Mouse (Mus musculus) mouse embryonic stem cell (cell line): ENCODE results near the gene Lcn8.

Experiments
- in situ Hi-C, 2 experiments: fragments of 300-500 bp; cut with MboI; formaldehyde crosslinking; loops; 1 replicate in 1 of 2; 3 replicates in 1 of 2; pipeline ENCODE4 v1.14.3; 2019 to 2020; ENCODE audit warnings: low sequenced_read_pairs in 2 of 2, low pct_unique_long_range_greater_than_20kb in 1 of 2, mixed read lengths in 1 of 2; ENCODE audit not compliant: unreplicated experiment in 1 of 2

The Lcn8 gene

DNA sequence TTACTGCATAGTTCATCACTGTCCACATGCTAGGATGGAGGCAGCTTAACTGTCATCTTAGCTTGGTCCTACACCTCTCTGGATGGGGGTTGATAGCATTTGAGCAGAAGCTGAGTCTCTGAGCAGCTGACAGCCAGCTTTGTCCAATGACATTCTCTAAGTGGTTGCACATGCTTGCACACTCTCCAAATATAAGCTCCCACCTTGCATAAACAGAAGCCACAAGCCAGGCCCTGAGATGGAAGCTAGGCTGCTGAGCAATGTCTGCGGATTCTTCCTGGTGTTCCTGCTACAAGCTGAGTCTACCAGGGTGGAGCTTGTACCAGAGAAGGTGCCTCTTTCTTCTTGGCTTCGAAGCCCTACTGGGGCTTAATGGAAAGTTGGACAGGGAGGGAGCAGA, at the start of gene Lcn8:
TSS of gene Lcn8 (plus strand) at position 219 of the 400 bp plus-strand sequence.
- in situ Hi-C loops, result no loop called here

DNA sequence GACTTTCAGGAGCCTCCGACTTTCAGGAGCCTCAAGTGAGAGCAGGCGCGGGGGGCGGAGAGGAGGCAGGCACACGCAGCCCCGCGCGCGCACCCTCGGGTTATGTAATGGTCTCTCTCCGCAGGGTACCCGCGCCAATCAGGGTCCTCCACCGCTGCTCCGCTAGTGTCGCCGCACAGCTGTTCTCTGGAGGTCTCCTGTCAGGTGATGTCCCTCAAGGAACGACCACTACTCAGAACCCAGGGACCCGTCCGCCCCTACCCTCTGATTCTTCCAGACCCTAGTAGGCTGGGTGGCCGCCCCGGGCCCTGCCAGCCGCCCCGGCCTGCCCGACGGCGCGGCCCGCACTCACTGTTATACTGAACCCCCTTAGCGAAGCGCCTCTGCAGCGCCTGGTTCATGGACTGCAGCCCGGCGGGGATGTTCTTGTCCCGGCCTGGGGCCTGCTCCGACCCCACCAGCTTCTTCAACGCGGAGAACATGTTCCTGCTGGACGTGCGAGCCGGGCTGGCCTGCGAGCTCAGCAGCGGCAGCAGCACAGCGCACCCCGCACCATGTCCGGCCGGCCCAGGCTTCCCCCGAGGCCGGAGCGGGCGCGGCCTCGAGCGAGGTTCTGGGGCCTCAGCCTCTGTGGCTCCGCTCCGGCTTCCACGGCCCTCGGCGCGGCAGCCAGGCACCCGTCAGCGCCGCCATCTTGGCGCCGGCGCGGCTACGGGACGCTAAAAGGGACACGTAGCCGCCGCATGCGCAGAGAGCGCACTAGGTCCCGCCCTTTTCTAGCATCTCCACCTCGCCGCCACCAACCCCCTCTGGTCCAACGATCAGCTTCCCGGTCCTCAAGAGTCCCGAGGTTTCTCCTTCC, 44.9 kb upstream of the Lcn8 start, which contains the start of gene Rabl6:
TSS of gene Rabl6 (minus strand) at position 761 of the 862 bp plus-strand sequence.
- in situ Hi-C loops, result no loop called here

DNA sequence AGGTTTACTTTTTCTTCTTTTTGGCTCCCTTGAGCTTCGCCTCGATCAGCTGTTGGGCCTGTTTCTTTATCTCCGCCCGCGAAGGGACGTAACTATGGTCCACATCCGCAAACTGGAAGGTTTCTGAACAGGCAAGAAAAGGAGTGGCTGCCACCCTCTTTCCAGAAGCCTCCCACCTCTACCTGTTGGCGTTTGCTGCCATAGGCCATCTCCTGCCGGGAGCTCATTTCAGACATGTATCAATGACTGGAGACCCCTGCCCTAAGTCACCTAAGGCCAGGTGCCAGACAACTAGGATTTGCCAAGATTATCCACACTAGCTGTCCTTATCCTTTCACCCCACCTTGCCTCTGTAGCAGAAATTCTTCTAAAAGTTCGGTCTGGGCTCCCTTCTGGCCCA, 44.2 kb upstream of the Lcn8 start:
- in situ Hi-C loops, result no loop called here

DNA sequence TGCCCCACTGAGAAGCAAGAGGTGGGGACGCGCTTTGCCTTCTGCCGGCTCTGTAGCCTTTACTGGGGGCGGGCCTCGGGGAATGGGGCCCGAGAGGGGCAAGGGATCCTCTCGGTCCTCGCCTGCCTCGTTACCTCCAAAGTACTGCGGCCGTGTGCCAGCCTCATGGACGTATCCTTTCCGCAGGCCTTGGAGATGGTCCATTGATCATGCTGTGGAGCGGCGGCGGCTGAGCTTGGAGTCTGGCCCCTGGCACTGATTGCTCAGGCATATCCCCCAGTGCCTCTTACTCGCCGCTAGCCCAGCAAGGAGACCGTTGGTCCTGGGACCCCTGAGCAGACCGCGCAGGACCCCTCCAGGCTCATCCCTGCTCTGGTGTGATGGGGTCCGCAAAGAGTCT, 36.5 kb upstream of the Lcn8 start:
- in situ Hi-C loops, result no loop called here

DNA sequence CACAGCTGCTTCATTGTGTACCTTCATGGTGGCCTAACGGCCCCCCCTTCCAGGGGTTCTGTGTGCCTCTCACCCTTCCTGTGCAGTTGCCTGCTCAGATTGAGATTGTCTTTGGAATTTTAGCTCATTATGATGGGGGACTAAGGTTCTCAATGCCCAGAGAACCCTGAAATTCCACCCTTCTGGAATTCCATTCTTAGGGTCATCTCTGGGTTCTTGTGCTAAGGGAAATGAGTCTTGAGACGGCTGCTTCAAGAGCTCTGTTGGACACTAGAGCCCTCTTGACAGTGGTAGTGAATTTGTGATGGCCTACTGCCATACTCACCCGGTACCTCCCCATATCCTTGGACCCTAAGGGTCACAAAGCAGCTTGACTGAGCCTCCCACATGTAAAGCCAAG, 35.3 kb upstream of the Lcn8 start, which contains the start of gene Ccdc183:
TSS of gene Ccdc183 (minus strand) at position 101 of the 400 bp plus-strand sequence.
- in situ Hi-C loops, result no loop called here

DNA sequence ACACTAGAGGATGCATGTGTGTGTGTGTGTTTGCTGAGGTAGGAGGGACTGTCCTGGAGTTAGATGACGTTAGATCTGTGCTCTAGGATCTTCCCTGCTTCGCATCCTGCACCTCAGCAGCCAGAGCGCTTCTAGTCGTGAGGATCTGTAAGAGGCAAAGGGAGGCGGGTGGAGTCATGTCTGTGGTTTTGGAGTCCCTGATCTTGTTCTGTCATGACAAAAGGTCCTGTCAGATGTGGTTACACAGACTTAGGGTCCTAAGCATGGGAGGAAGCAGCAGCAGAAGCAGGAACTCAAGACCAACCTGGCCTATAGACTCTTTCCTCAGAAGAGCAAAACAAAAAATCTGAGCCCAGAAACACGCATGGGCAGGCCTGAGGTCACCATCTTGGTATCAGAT, 32.5 kb upstream of the Lcn8 start:
- in situ Hi-C loops, result no loop called here

DNA sequence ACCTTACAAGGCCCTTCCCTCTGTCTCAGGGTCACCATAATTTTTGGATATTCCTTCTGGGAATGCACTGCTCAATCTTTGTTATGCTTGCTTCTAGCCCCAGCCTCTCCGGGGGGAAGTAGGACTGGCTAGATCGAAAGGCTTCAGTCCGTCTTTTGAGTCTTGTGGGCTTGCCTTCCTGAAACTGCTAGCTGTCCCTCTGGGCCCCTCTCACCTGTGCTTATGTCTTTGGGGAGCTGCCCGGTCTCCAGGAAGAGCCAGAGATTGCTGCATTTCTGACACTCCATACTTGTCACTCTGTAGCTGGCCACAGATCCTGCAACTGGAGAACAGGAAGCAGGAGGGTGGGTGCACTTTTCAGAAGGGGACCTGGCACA, 32.1 kb upstream of the Lcn8 start:
- in situ Hi-C loops, result no loop called here

DNA sequence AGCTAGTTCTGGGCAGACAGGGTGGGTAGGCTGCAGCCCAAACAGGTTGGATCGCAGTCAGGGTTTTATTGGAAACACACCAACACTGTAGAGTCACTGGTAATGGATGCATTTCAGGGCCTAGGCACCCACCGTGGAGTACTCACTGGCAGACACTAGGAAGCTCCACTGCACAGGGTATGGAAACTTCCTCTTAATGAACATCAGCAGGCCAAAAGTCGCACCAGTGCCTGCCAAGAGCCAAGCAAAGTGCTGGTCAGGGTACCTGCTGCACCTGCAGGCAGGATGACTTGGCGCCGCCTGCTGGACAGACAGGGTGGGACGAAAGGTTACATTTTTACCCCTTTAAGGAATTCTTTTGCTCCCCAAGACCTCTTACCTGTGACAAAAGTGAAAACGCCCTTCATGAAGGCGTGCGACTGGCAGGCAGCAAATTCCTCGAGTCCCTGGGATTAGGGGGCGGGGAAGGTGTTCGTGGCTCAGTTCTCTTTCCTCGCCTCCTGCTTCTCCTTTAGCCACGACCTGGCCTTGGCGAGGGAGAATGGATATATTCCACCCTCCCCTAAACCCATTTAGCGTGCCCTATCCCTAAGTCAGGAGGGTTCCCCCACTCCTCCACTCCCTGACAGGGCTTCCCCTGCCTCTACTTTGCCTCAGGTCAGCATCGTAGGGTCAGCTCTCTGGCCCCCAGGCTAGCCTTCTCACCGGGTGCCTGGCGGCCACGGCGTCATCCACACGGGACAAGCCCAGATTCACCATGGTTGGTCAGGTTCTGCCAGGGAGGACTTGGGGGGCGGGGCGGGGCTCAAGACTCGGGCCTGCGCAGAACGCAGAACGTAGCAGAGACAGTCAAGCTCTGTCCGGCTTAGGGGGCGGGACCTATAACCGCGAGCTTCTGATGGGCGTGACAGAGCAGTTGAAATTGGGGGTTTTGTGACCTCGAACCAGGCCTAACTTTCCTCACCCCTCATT, 31.4 kb upstream of the Lcn8 start, which contains the start of gene Tmem141:
TSS of gene Tmem141 (minus strand) at position 777 of the 972 bp plus-strand sequence.
- in situ Hi-C loops, result no loop called here

DNA sequence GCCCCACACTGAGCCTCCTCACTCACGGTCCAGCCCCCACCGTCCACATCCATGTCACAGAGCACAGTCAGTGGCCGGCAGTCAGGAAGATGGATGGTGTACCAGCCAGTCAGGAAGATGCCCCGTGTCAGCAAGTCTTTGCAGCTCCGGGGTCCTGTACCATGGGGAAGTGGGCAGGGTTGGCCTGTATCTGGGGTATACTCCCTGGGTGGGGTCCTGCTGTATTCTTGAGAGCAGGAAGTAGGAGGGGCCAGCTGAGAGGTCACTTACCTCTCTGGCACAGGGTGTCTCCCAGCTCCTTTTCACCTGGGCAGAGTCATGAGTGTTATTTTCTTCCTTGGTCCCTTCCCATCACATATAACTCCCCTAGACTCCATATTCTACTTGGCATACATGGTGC, 26.9 kb upstream of the Lcn8 start:
- in situ Hi-C loops, result no loop called here

DNA sequence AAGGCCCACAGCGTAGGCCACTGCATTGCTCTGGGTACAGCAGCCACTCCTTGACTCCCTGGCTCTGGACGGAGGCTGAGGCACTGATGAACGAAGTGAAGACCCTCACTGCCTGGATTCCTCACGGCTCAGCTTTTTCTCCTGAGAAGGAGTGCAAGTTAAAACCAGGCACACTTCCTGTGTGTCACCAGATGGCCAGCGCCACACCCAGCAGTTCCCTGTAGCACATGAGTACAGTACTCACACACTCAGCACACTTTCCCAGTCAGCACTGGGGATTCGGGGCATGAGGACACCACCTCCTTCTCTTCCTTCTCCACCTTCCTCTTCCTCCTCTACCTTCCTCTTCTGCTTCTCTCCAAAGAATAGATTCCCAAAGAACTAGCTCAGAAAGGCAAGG, 25.1 kb upstream of the Lcn8 start, which contains the start of gene Fcna:
TSS of gene Fcna (minus strand) at position 220 of the 400 bp plus-strand sequence.
- in situ Hi-C loops, result no loop called here

DNA sequence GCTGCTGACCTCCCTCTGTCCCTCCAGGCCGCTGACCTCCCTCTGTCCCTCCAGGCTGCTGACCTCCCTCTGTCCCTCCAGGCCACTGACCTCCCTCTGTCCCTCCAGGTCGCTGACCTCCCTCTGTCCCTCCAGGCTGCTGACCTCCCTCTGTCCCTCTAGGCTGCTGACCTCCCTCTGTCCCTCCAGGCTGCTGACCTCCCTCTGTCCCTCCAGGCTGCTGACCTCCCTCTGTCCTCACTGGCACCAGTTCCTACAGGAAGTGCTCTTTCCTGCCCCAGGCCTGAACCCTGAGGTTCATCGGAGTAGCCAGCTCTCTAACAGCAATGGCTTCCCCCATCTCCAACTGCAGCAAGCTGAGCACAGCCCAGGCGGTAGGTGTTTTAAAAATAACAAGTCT, 24.2 kb upstream of the Lcn8 start:
- in situ Hi-C loops, result no loop called here

DNA sequence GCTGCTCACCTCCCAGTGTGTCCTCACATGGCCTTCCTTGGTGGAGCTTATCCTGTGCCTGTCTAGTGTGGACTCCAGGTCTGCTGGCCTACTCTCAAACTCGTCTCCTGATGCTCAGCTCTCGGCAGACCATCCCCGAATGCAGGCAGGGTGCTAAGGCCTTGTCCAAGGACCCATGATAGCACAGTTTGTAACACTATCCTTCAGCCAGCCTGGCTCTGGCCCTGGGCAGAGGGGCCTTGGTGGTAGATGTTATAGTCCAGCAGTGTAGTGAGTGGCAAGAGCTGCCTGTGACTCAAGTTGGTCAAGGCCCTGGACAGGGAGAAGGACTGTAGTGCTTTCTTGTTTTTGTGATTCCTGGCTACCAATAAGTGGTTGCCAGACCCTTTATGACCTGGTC, 19.3 kb upstream of the Lcn8 start:
- in situ Hi-C loops, result no loop called here

DNA sequence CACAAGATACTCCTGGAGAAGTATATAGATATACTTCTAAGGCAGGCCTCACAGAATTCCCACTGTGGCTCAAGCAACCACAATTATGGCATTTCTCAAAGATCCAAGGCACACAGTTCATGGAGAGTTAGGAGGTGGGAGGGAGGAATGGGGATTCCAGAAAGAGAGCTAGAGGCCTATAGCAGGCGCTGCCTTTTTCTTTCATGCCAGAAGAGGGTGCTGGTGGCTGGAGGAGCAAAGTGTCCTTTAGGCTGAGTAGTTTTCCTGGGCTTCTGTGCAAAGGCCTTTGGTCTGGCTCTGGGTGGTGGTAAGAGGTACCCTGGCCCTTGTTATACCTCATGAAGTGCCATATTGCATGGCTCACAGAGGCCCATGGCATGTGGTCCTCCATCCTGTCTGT, 18.9 kb upstream of the Lcn8 start:
- in situ Hi-C loops, result no loop called here

DNA sequence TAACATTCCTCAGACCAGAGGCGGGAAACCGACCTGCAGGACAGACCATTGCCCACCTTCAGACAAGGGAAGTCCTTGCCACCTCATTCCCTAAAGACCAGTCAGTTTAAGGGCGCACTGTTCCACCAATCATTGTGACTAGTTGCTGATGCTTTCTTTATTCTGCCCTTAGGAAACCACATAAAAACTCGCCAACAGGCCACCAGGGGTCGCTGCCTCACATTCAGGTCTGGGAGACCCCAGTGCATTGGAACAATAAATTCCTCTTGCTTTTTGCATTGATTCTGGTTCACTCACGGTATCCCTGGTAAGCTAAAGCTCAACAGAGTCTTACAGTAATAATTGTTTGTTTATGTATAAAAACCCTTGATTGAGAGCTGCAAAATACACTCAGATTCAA, 13.0 kb upstream of the Lcn8 start:
- in situ Hi-C loops, result no loop called here

DNA sequence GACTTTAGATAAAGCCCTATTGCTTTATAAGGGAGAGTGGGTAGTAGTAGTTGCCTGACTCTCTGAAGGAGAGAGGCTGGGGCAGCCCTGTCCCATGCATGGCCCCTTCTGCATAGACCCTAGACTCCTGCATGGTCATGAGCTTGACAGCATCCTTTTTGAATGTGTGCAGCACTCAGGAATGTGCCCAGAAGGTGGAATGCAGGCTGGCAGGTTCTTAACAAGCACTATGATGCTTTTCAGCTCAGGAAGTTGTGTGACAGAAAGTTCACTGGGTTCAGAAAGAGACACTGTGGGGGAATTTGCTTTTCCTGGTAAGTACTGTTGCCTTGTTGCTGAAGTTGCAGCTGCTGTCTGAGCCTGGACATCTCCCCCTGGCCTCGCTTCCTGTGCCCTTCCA, 1.6 kb downstream of the Lcn8 start:
- in situ Hi-C loops, result no loop called here

DNA sequence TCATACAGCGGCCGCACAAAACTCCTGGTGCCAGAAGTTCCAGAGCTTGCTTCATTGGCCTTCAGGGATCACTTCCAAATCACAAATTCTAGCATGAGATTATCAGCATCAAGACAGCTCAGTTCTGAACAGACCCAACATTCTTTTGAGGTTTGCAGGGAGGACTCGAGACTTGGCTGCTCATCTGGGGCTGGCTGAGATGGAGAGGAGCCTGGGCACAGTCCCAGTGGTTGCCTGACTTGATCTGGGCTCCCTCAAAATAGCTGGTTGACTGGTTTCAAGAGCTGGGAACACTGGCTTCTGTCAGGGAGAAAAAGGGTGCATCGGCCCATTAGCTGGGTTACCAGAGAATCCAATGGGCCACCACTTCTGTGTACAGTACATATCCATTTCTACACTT, 3.8 kb downstream of the Lcn8 start:
- in situ Hi-C loops, result no loop called here

DNA sequence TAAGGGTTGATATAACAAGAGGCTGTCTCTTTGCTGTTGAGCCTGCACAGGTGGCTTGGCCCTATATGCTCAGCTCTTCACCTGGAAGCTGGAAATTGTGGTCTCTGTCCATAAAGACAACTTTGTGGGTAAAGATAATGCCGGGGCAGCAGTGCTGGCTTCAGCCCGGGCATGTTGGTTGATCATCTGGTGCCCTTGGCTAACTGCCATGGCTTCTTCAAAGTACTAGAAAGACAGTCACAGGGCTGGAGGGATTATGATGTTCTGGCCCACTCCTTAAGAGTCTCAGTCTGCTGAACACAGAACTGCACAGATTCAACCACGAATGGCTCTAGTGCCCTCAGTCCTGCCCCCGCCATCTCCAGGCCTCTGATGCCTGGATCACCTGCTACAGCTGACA, 4.3 kb downstream of the Lcn8 start:
- in situ Hi-C loops, result no loop called here

DNA sequence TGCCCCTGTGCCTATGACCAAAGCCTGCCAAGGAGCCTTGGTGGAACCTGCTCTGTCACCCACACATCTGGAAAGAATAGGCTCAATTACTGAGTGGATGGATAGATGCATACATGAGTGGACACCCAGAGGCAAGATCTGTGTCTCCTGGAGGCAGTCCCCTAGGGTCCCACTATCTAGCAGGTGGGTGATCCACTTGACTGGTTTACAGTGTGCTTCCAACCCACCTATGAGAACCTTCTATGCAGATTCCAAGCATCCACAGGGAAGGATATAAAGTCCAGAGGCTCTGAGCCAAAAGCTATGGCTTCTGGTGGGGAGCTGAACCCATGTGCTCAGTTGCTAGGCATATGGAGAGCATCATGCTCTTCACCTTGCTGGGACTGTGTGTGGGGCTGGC, 4.7 kb downstream of the Lcn8 start, which contains the start of gene Lcn5:
TSS of gene Lcn5 (plus strand) at position 301 of the 400 bp plus-strand sequence.
- in situ Hi-C loops, result no loop called here

DNA sequence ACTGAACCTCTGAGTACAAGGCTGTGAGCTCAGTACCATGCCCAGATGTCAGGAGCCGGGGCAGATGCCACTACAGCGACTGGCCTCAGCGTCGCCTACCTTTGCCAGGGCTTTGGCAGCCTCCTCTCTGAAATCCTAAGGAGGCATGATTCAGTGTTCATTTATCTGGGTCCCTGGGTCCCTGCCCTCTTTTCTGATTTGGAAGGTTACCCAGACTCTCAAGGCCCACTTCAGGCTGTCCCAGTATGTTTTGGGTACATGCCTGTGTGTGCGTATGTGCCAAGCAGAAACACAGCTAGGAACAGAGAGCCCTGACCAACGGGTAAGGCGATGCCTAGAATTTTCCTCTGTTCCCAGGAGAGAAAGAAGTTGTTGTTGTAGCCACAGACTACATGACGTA, 7.4 kb downstream of the Lcn8 start:
- in situ Hi-C loops, result no loop called here
